Mouse (Mus musculus) ES-E14 (cell line): ENCODE data around the gene Frrs1l. TPM values are rescaled to one million over a fixed set of nuclear protein-coding genes. Genes with fewer than 3 reads are reported as not detected.
A peak's percentile ranks its signal among the peaks of the same experiment; 100 is the strongest.

ENCODE experiments used
- DNase-seq: peaks from one replicate; pipeline ENCODE4 v3.0.0-alpha.2; 2013; ENCODE audit warnings: low read depth, low spot score
- H3K27ac ChIP-seq: 2 replicates; pipeline ENCODE4 v1.5.1; 2012; ENCODE audit warnings: low read depth, mild to moderate bottlenecking, low read length, moderate library complexity, mixed read lengths; ENCODE audit not compliant: poor library complexity, insufficient read depth, severe bottlenecking
- H3K36me3 ChIP-seq: 2 replicates; pipeline ENCODE4 v1.6.1; 2012; ENCODE audit warnings: mild to moderate bottlenecking, low read length, moderate library complexity, mixed read lengths; ENCODE audit not compliant: control insufficient read depth, poor library complexity, insufficient read depth, severe bottlenecking
- H3K4me1 ChIP-seq, 2 experiments: fragments of 150-350 bp in 1 of 2; sonication (generic) in 1 of 2; 2 replicates each; pipeline ENCODE4 v1.6.1; 2012; ENCODE audit warnings: low read length in 2 of 2, mild to moderate bottlenecking in 1 of 2, mixed read lengths in 1 of 2; ENCODE audit not compliant: control insufficient read depth in 2 of 2, insufficient read depth in 2 of 2, poor library complexity in 1 of 2
- H3K4me3 ChIP-seq, 2 experiments: fragments of 150-350 bp in 1 of 2; sonication (generic) in 1 of 2; 2 replicates each; pipeline ENCODE4 v1.5.1; 2012; ENCODE audit warnings: low read length in 2 of 2, low read depth in 1 of 2, mild to moderate bottlenecking in 1 of 2, mixed read lengths in 1 of 2; ENCODE audit not compliant: insufficient read depth in 1 of 2, poor library complexity in 1 of 2, severe bottlenecking in 1 of 2
- H3K9ac ChIP-seq: 2 replicates; pipeline ENCODE4 v1.6.1; 2012; ENCODE audit warnings: low read depth, mild to moderate bottlenecking, low read length, mixed read lengths; ENCODE audit not compliant: poor library complexity, insufficient read depth, severe bottlenecking
- H3K9me3 ChIP-seq: fragments of 150-350 bp; sonication (generic); 2 replicates; pipeline ENCODE4 v1.6.1; 2012; ENCODE audit warnings: low read depth, mild to moderate bottlenecking, low read length; ENCODE audit not compliant: control insufficient read depth, insufficient read depth
- CHD2 ChIP-seq: IDR thresholded peaks from 2 replicates; pipeline ENCODE4 v1.6.1; 2014; ENCODE audit warnings: mild to moderate bottlenecking, low read depth, low read length, inconsistent platforms
- HCFC1 ChIP-seq: IDR thresholded peaks from 2 replicates; pipeline ENCODE4 v1.6.1; 2012; ENCODE audit warnings: low read length, inconsistent platforms, borderline replicate concordance; ENCODE audit not compliant: insufficient read depth
- MAFK ChIP-seq: IDR thresholded peaks from 2 replicates; pipeline ENCODE4 v1.6.1; 2014; ENCODE audit warnings: mild to moderate bottlenecking, low read depth, low read length, inconsistent platforms; ENCODE audit not compliant: insufficient read depth
- ZC3H11A ChIP-seq: IDR thresholded peaks from 2 replicates; pipeline ENCODE4 v1.6.1; 2012; ENCODE audit warnings: low read depth, mild to moderate bottlenecking, inconsistent platforms, low read length, borderline replicate concordance
- ZNF384 ChIP-seq: IDR thresholded peaks from 2 replicates; pipeline ENCODE4 v1.6.1; 2012; ENCODE audit warnings: low read depth, low read length, inconsistent platforms
- in situ Hi-C, 2 experiments: fragments of 600-800 bp; cut with MboI; formaldehyde crosslinking; loops; one replicate each; pipeline ENCODE4 v1.15.1; 2025; ENCODE audit warnings: low sequenced_read_pairs in 2 of 2, inconsistent platforms in 1 of 2; ENCODE audit not compliant: unreplicated experiment in 2 of 2
- total RNA-seq: library from RNA; depleted of rRNA; stranded (reverse); fragments of 300-350 nt; gene quantifications from 2 replicates; pipeline ENCODE4 v1.2.3, GENCODE M21; 2012

The Frrs1l gene
- total RNA-seq, 1 experiment, result 0.54 TPM

GRCm38 (mm10) chr4:57001437-57001836, 11.2 kb upstream of the Frrs1l start:
- no peak overlapping the region for H3K27ac ChIP-seq
- in situ Hi-C loops, result no loop called here
- H3K36me3 ChIP-seq, result no peaks in the 10 kb centered on the region
- no peak for DNase-seq
- no peaks in the 10 kb centered on the region for H3K9me3 ChIP-seq
- H3K9ac ChIP-seq, result no peak overlapping the region
- TF ChIP-seq MAFK (no peak), CHD2 (no peak), HCFC1 (no peak), ZNF384 (no peak)
- H3K4me3 ChIP-seq, result no peak overlapping the region
- no peaks in the 10 kb centered on the region for H3K4me1 ChIP-seq

DNA sequence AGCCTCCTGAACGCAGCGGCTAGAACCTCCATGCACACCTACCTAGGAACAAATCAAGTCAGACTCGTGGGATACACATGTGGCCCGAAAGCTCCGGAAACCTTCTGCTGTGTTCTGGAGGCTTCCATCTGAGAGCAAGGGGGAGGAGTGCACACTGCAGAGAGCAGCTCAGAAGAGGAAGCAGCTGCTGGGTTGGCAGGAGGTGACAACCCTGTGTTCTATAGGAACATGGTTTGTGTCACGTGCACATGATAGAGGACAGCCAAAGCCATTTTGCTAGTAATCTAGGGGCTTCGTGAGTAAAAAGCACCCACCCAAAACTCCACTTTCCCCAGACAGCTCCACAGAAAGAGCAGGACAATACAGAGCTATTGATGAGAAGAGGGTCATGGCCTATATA, 3.1 kb upstream of the Frrs1l start:
- H3K9me3 ChIP-seq, result no peaks in the 10 kb centered on the region
- no peak overlapping the region for H3K9ac ChIP-seq
- in situ Hi-C loops, result no loop called here
- H3K36me3 ChIP-seq, result no peaks in the 10 kb centered on the region
- no peak for DNase-seq
- no peaks in the 10 kb centered on the region; a peak in 1 of 4 replicates for H3K4me1 ChIP-seq
- no peak overlapping the region for H3K27ac ChIP-seq
- no peak overlapping the region for H3K4me3 ChIP-seq
- TF ChIP-seq MAFK (no peak), CHD2 (no peak), ZNF384 (no peak), ZC3H11A (no peak), HCFC1 (no peak)

GRCm38 (mm10) chr4:56991951-56992350, 1.8 kb upstream of the Frrs1l start:
- TF ChIP-seq MAFK, result no peak
- in situ Hi-C loops, result no loop called here
- Histone ChIP-seq H3K4me3 (no peak overlapping the region), H3K27ac (no peak overlapping the region), H3K9me3 (no peaks in the 10 kb centered on the region), H3K9ac (no peak overlapping the region), H3K4me1 (no peaks in the 10 kb centered on the region; a peak in 1 of 4 replicates), H3K36me3 (no peaks in the 10 kb centered on the region)
- DNase-seq, result no peak

- Histone ChIP-seq H3K27ac (no peak overlapping the region), H3K9ac (peak overlapping the region; percentile 69)
- TF ChIP-seq ZC3H11A, result no peak
- no peak for TF ChIP-seq MAFK
- no peak for TF ChIP-seq CHD2
- TF ChIP-seq HCFC1, result no peak
- no peak for TF ChIP-seq ZNF384
Measured at GRCm38 (mm10) chr4:56989431-56990214, 568 bp downstream of the Frrs1l start.

DNA sequence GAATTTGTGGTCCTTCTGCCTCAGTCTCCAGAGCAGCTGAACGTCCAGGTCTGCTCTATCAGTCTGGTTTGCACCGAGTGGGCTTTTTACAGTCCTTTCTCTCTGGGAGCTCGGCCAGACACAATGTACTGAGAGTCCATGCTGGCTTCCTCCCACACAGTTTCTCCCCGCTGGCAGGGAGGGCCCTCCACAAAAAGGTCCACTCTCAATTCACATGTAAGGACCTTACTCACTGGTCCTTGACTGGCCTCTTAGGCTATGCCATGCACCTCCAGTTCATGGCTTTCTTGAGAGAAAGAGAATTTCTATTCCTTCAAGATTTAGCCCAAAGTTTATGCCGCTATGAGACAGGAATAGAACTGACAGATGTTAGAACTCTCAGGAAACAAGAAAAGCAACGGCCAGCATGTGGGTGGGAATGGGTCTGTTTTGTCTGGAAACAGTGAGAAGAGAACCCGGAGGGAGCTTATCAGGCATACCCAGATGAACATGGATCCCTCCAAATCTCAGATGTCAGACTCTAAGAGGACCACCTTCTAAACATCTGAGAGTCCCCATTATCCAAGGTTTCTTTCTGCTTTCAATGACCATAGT, 24.5 kb downstream of the Frrs1l start:
- Histone ChIP-seq H3K27ac (no peak overlapping the region), H3K4me3 (no peak overlapping the region), H3K4me1 (no peaks in the 10 kb centered on the region; a peak in 1 of 4 replicates), H3K9ac (no peak overlapping the region), H3K36me3 (no peaks in the 10 kb centered on the region), H3K9me3 (no peaks in the 10 kb centered on the region)
- no peak for TF ChIP-seq ZNF384
- no peak for TF ChIP-seq ZC3H11A
- TF ChIP-seq MAFK, result no peak
- DNase-seq, result no peak
- in situ Hi-C loops, result no loop called here

More at GRCm38 (mm10) chr4:56989431-56990214, 568 bp downstream of the Frrs1l start:
- Histone ChIP-seq H3K4me1 (no peaks in the 10 kb centered on the region; a peak in 1 of 4 replicates), H3K36me3 (no peaks in the 10 kb centered on the region), H3K4me3 (peak overlapping the region; percentile 69 to 75), H3K9me3 (no peaks in the 10 kb centered on the region)
- DNase-seq, result no peak
- in situ Hi-C loops, result no loop called here
